Mouse (Mus musculus) Patski (cell line): ENCODE measurements around the gene Inpp5a. TPM values are rescaled to one million over a fixed set of nuclear protein-coding genes. Genes with fewer than 3 reads are reported as not detected.

Experiments
- ATAC-seq: fragments of 100-300 bp; one replicate; pipeline ENCODE4 v1.8.0; 2021
- CTCF ChIA-PET: fragments of 350-600 bp; sonication (Branson Sonifier 250); formaldehyde crosslinking; loops from one replicate; lab custom pipeline; 2022; ENCODE audit warnings: inconsistent platforms; lab: Charles Lee
- POLR2A ChIA-PET: fragments of 350-600 bp; sonication (Branson Sonifier 250); formaldehyde crosslinking; loops from one replicate; lab custom pipeline; 2022; ENCODE audit warnings: antibody characterized with exemption, inconsistent platforms; lab: Charles Lee
- DNase-seq: peaks from one replicate; pipeline ENCODE4 v3.0.0-alpha.2; 2011; ENCODE audit warnings: low read depth, low spot score
- H3K27me3 ChIP-seq: fragments of 371-371 bp; one replicate; pipeline ENCODE4 v1.5.1; 2021
- CTCF ChIP-seq: fragments of 100-300 bp; IDR thresholded peaks from one replicate; pipeline ENCODE4 v1.5.1; 2021
- in situ Hi-C: fragments of 300-500 bp; cut with MboI; formaldehyde crosslinking; loops from 3 replicates; pipeline ENCODE4 v1.11.1; 2018; ENCODE audit warnings: low pct_unique_long_range_greater_than_20kb, mixed read lengths
- polyA plus RNA-seq: library from polyadenylated mRNA; unstranded; gene quantifications from one replicate; pipeline ENCODE4 v1.2.3, GENCODE M21; 2021

Gene Inpp5a
- polyA plus RNA-seq, 1 experiment from 2014 or later = 25.5 TPM

DNA sequence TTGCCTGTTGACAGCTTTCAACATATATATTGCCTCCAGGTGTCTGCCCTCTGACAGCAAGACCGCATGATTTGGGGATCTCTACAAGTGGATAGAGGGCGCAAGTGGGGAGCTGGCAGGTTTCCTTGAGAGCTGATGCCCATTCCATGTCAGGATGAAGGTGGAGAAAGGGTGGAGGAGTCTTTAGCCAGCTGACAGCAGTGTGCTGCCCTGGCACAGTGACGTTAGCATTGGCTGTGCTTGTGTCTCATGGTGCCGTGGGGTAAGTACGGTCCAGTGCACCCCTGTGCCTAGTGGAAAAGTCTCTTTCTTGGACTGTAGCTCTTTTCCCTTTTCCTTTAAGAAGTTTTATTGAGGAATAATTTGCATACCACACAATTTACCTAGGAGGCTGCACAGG is 9.2 kb downstream of the Inpp5a start:
- no peaks in the 10 kb centered on the region for H3K27me3 ChIP-seq
- in situ Hi-C loops = no loop called here
- ATAC-seq (no peak), DNase-seq (no peak)
- ChIA-PET CTCF (interaction anchor here (0.9 to 2.1 kb wide), 4 partner anchors 9 to 75 kb away, joined by 3 to 9 read pairs (median 4); no protein-coding TSS in a partner anchor), POLR2A (no interaction called here)
- TF ChIP-seq CTCF = no peak

GRCm38 (mm10) chr7:139398530-139399021 is 9.7 kb downstream of the Inpp5a start:
- ATAC-seq = no peak
- in situ Hi-C loops = no loop called here
- H3K27me3 ChIP-seq = no peaks in the 10 kb centered on the region
- no peak for DNase-seq
- CTCF ChIA-PET = interaction anchor here (1.3 to 1.8 kb wide), 2 partner anchors 8 to 71 kb away, joined by 3 to 9 read pairs; no protein-coding TSS in a partner anchor
- TF ChIP-seq CTCF = no peak
- POLR2A ChIA-PET = no interaction called here

- ATAC-seq = no peak
- in situ Hi-C loops = no loop called here
- ChIA-PET POLR2A (no interaction called here), CTCF (no interaction called here)
- no peak for TF ChIP-seq CTCF
- DNase-seq = no peak
- H3K27me3 ChIP-seq = no peaks in the 10 kb centered on the region
Measured at GRCm38 (mm10) chr7:139399572-139399971, 10.7 kb downstream of the Inpp5a start.

- DNase-seq (no peak), ATAC-seq (no peak)
- TF ChIP-seq CTCF = no peak
- H3K27me3 ChIP-seq = no peaks in the 10 kb centered on the region
- in situ Hi-C loops = no loop called here
- POLR2A ChIA-PET = interaction anchor here (1.0 kb wide), 1 partner anchor 9 kb away, joined by 3 read pairs; no protein-coding TSS in a partner anchor
- CTCF ChIA-PET = no interaction called here
Measured at GRCm38 (mm10) chr7:139399977-139400685, 11.2 kb downstream of the Inpp5a start.

DNA sequence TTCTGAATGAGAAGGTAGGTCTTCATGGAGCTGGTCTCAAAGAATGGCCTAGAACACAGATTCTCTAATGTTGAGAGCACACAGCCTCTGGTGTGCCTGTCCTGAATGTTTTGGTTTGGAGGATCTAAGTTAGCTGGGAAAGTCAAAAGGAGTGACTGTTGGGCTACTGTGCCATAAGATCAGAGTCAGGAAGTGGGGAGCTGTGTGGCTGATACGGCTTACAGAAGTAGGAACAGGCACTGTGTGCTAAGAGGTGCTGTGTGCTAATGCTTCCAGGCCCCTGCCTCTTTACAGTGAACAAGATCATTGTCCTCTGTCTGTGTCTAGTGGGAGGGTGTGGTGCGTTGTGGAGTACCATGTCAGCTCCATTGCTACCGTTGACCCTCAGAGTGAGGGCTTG is 12.0 kb downstream of the Inpp5a start:
- in situ Hi-C loops = no loop called here
- no peak for DNase-seq
- CTCF ChIA-PET = no interaction called here

DNA sequence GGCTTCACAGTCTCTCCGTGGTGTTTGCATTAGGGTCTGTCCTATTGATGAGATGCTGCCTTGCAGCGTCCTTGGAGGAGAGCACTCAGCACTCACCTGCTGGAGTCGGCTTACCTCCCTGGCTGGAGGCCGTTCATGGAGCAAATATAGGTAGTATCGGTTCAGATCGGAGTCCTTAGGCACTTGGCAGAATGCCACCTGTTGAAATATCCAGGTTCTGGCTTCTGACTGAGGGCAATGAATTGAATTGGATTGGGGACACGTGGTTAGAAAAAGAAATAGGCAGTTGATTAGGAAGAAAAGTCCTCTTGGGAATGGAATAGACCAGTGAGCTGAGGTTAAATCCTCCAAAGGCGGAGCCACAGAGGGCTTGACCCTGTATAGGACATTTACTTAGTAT is 12.9 kb downstream of the Inpp5a start:
- in situ Hi-C loops = no loop called here
- ChIA-PET CTCF (interaction anchor here (1.3 kb wide), 1 partner anchor 11 kb away, joined by 3 read pairs; no protein-coding TSS in a partner anchor), POLR2A (no interaction called here)
- DNase-seq (no peak), ATAC-seq (no peak)
- no peak for TF ChIP-seq CTCF
- H3K27me3 ChIP-seq = no peaks in the 10 kb centered on the region

More for the DNA sequence above, 12.0 kb downstream of the Inpp5a start:
- POLR2A ChIA-PET = interaction anchor here (1.0 kb wide), 1 partner anchor 9 kb away, joined by 3 read pairs; no protein-coding TSS in a partner anchor
- no peaks in the 10 kb centered on the region for H3K27me3 ChIP-seq
- no peak for ATAC-seq
- no peak for TF ChIP-seq CTCF

- CTCF ChIA-PET = interaction anchor here (1.3 kb wide), 1 partner anchor 12 kb away, joined by 3 read pairs; no protein-coding TSS in a partner anchor
- DNase-seq (no peak), ATAC-seq (no peak)
- no peaks in the 10 kb centered on the region for H3K27me3 ChIP-seq
- in situ Hi-C loops = no loop called here
- POLR2A ChIA-PET = no interaction called here
- no peak for TF ChIP-seq CTCF
Measured at GRCm38 (mm10) chr7:139402721-139403120, 13.8 kb downstream of the Inpp5a start.

GRCm38 (mm10) chr7:139406581-139406980 is 17.7 kb downstream of the Inpp5a start:
- in situ Hi-C loops = loop anchor here (5.0 kb wide), 1 partner anchor 56 kb away; no protein-coding TSS in a partner anchor
- no peak for TF ChIP-seq CTCF
- ChIA-PET CTCF (interaction anchor here (0.9 to 2.1 kb wide), 3 partner anchors 9 to 103 kb away, joined by 4 to 10 read pairs (median 9); no protein-coding TSS in a partner anchor), POLR2A (no interaction called here)
- ATAC-seq (no peak), DNase-seq (no peak)
- H3K27me3 ChIP-seq = no peaks in the 10 kb centered on the region

GRCm38 (mm10) chr7:139407966-139408365 is 19.1 kb downstream of the Inpp5a start:
- ATAC-seq (no peak), DNase-seq (no peak)
- TF ChIP-seq CTCF = no peak
- CTCF ChIA-PET = no interaction called here
- no peaks in the 10 kb centered on the region for H3K27me3 ChIP-seq
- POLR2A ChIA-PET = interaction anchor here (1.2 kb wide), 1 partner anchor 29 kb away, joined by 3 read pairs; no protein-coding TSS in a partner anchor
- in situ Hi-C loops = loop anchor here (5.0 kb wide), 1 partner anchor 54 kb away; no protein-coding TSS in a partner anchor

DNA sequence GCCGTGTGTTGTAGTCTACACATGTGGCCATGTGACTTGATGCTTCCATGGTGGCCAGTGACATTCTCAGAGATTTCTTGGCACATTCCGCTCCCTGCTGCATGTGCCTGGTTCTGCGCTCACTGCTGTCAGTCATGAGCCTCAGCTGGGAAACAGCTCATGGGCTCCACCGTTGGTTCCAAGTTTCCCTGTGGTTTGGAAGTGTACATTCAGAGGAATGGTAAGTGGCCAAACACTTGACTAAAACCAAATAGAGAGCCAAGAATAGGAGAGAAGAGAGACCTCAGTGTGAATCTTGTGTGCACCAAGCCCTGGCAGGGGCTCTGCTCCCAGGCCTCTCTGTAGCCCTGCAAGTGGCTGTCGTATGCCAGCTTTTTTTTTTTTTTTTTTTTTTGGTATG is 21.0 kb downstream of the Inpp5a start:
- no peaks in the 10 kb centered on the region for H3K27me3 ChIP-seq
- in situ Hi-C loops = loop anchor here (5.0 kb wide), 1 partner anchor 52 kb away; no protein-coding TSS in a partner anchor
- CTCF ChIA-PET = no interaction called here
- ATAC-seq (no peak), DNase-seq (no peak)
- POLR2A ChIA-PET = interaction anchor here (0.6 to 1.1 kb wide), 2 partner anchors 9 to 545 kb away, joined by 3 read pairs; no protein-coding TSS in a partner anchor
- TF ChIP-seq CTCF = no peak
